Mouse (Mus musculus): ENCODE measurements at regions not wholly inside any gene's neighbourhood (a gene's known extent, or its start where the extent isn't known, plus 50 kb on each side); places are given as distances from the start of the nearest gene placed in this dataset.

DNA sequence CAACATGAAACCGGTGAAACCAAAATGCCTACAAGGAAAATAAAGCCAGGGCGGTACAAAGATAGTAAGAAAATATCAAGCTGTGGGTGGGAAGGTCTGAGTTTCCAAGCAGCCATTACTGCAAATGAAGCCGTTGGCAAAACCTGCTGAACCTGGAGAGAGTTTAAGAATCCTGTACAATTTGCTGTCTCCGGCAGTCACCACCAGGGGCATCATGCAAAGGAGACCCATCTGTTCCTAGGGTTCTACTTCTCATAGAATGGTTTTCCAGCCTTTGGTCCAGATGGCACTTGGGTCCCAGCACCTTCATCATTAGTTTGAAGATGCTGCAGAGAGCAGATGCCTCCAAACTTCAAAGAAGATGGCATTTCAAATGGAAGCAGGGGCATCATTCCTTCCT is 508.6 kb upstream of the Gm19410 start:
- H3K27ac ChIP-seq, result no peak overlapping the region
- H3K4me3 ChIP-seq, result no peak overlapping the region
- H3K4me1 ChIP-seq, result no peaks in the 10 kb centered on the region
- no peak for ATAC-seq (ENCODE audit: low FRiP score)
- no peak overlapping the region for H3K9ac ChIP-seq
- H3K4me2 ChIP-seq (replicated peaks), result no peak overlapping the region
- H3K36me3 ChIP-seq, result no peaks in the 10 kb centered on the region
- no peaks in the 10 kb centered on the region for H3K9me3 ChIP-seq (replicated peaks)
- H3K27me3 ChIP-seq, result no peaks in the 10 kb centered on the region
- 51% methylated on average over 4 of the region's 4 CpGs for WGBS

DNA sequence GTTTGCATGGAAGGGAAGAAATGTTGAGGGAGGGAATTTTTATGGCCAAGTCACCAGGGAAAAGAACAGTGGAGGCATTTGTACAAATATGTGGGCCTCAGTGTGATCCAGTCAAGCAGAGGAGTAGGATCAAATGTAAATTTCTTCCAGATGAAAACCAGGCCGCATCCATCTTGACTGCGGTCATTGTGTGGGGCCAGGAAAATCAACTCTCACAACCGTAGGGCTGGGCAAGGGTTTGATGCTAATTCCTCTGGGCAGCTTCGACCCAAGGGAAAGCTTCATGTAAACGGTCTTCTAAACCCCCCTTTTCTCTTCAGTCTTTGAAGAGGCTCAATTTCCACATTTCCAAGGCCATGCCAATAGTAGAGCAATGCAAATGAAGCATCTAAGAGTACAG is 497.4 kb upstream of the Gm19410 start:
- 67% methylated on average over 5 of the region's 5 CpGs for WGBS
- no peaks in the 10 kb centered on the region for H3K27me3 ChIP-seq
- no peaks in the 10 kb centered on the region for H3K4me1 ChIP-seq
- ATAC-seq (ENCODE audit: low FRiP score), result no peak
- no peaks in the 10 kb centered on the region for H3K36me3 ChIP-seq
- H3K9me3 ChIP-seq (replicated peaks), result no peaks in the 10 kb centered on the region
- H3K9ac ChIP-seq, result no peak overlapping the region
- no peak overlapping the region for H3K4me3 ChIP-seq
- no peak overlapping the region for H3K4me2 ChIP-seq (replicated peaks)
- no peak overlapping the region for H3K27ac ChIP-seq

DNA sequence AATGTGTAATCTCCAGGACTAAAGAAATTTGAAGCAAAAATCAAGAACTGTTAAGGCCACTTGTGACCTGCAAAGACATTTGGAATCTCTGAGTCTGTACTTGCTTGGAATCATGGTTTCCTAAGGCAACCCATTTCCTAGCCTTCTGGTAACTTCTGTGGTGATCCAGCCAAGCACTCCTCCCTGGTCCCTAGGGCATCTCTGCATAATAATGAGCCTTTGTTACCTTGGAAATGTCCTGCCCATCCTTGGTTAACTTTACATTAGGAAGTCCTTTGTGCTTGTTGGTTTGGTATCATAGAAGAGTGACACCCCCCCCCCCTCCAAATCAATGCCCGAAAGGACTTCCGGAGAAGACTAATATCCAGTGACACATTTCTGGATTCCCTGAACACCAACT is 496.6 kb upstream of the Gm19410 start:
- ATAC-seq (ENCODE audit: low FRiP score), result no peak
- H3K9ac ChIP-seq, result no peak overlapping the region
- H3K36me3 ChIP-seq, result no peaks in the 10 kb centered on the region
- no peak overlapping the region for H3K4me3 ChIP-seq
- H3K4me1 ChIP-seq, result no peaks in the 10 kb centered on the region
- no peaks in the 10 kb centered on the region for H3K27me3 ChIP-seq
- no peaks in the 10 kb centered on the region for H3K9me3 ChIP-seq (replicated peaks)
- WGBS, result 89% methylated on average over 2 of the region's 2 CpGs
- no peak overlapping the region for H3K27ac ChIP-seq
- H3K4me2 ChIP-seq (replicated peaks), result no peak overlapping the region

DNA sequence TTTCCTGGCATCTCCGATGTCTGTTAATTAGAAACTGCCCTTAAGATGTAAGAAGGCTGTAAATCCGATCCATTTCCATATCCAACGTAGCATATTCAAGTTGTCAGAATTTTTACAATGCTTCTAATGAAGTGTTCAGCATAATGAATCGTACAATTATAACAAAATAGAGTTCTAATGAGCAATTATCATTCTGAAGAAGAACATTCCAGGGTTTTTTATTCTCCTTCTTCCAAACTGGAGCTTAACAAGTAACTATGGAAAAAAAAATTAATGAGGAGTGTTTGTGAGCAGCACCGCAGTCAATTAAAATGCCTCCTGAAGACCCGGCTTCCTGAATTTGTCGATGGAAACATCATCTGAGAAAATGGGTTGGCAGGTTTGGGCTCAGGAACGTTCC is 489.6 kb upstream of the Gm19410 start:
- no peaks in the 10 kb centered on the region for H3K4me1 ChIP-seq
- no peaks in the 10 kb centered on the region for H3K27me3 ChIP-seq
- H3K4me2 ChIP-seq (replicated peaks), result no peak overlapping the region
- H3K9me3 ChIP-seq (replicated peaks), result no peaks in the 10 kb centered on the region
- H3K36me3 ChIP-seq, result no peaks in the 10 kb centered on the region
- 77% methylated on average over 8 of the region's 8 CpGs for WGBS
- no peak overlapping the region for H3K27ac ChIP-seq
- no peak overlapping the region for H3K4me3 ChIP-seq
- H3K9ac ChIP-seq, result no peak overlapping the region
- ATAC-seq (ENCODE audit: low FRiP score), result no peak

DNA sequence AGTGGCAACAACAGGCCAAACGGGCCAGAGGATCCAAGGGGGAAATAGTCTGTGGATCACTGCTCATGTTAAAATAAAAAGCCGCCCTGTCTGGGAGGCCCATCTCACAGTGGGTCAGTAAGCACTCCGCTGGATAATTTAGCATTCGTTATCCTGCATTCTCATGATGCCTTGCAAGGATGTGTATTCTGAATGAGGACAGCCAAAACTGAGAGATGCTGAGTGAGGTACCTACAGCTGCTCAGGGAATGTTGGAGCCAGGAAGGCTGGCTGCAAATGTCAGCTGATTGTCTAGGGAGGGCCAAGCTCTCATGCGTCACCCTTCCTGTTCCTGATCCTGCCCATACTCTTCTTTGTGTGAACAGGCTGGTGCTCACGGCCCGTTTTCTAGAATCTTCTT is 489.1 kb upstream of the Gm19410 start:
- H3K36me3 ChIP-seq, result no peaks in the 10 kb centered on the region

DNA sequence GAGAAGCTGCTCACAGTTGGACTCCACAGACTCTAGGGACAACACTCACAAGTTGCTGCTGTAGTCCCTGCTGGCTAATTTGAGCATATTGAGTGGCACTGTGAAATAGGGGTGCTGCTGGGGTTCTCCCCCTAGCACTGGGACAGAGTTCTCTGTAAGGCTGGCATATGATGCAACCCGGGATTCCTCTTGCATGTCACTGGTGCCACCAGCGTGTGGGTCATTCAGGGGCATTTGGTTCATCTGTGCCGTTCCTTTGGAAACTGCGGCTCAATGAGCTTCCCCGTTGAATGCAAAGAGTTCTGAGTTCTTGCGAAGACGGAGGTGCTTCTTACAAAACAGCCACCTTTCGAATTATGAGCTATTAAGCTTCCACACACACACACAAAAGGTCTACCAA is 486.6 kb upstream of the Gm19410 start:
- Histone ChIP-seq H3K9ac (no peak overlapping the region), H3K27ac (no peak overlapping the region), H3K4me1 (no peaks in the 10 kb centered on the region), H3K9me3 (replicated peaks) (no peaks in the 10 kb centered on the region), H3K36me3 (no peaks in the 10 kb centered on the region), H3K4me3 (no peak overlapping the region), H3K27me3 (no peaks in the 10 kb centered on the region), H3K4me2 (replicated peaks) (no peak overlapping the region)
- no peak for ATAC-seq (ENCODE audit: low FRiP score)
- 90% methylated on average over 8 of the region's 8 CpGs for WGBS

More for the DNA sequence above, 489.1 kb upstream of the Gm19410 start:
- H3K9ac ChIP-seq, result no peak overlapping the region
- no peaks in the 10 kb centered on the region for H3K4me1 ChIP-seq
- WGBS, result 79% methylated on average over 7 of the region's 7 CpGs
- no peaks in the 10 kb centered on the region for H3K27me3 ChIP-seq
- no peak overlapping the region for H3K27ac ChIP-seq
- H3K4me2 ChIP-seq (replicated peaks), result no peak overlapping the region
- no peaks in the 10 kb centered on the region for H3K9me3 ChIP-seq (replicated peaks)
- no peak for ATAC-seq (ENCODE audit: low FRiP score)
- no peak overlapping the region for H3K4me3 ChIP-seq

DNA sequence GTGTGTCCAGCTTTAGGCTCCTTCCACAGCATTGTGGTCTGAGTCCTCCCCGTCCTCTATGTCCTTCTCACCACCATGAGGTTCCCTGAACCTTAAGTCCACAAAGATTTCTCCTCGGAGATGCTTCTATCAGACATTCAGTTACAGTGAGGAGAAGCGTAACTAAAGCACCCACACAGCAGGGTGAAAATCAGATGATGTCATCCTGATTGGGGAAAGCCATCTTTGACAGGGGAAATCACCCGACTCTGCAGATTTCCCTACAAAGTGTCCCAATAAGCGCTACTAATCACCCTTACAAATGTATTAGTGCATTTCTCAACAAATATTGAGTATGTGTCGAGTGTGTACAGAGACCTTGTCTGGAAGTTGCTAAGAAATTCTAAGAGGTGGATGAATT is 484.8 kb upstream of the Gm19410 start:
- Histone ChIP-seq H3K9me3 (replicated peaks) (no peaks in the 10 kb centered on the region), H3K36me3 (no peaks in the 10 kb centered on the region), H3K4me3 (no peak overlapping the region), H3K9ac (no peak overlapping the region), H3K27ac (no peak overlapping the region), H3K4me1 (no peaks in the 10 kb centered on the region), H3K4me2 (replicated peaks) (no peak overlapping the region), H3K27me3 (no peaks in the 10 kb centered on the region)
- 90% methylated on average over 6 of the region's 6 CpGs for WGBS
- ATAC-seq (ENCODE audit: low FRiP score), result no peak

DNA sequence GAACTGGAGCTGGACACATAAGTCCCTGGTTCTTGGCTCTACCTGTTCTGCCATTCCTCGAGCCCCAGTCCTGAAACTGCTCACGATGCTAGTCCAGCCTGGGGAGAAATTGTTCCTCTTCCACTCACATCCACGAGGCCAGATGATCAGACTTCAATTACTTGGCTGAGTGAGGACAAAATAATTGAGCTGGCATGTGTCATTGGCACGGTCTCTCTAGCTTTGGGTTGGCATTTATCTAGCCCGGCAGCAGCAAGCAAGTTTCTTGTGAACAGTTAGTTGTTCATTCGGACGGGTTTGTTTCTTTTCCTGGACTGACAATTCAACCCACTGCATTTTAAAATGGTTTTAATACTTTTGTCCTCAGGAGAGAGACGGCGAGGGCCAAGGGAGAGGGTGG is 482.2 kb upstream of the Gm19410 start:
- H3K4me3 ChIP-seq, result no peak overlapping the region
- no peak overlapping the region for H3K9ac ChIP-seq
- no peak overlapping the region for H3K4me2 ChIP-seq (replicated peaks)
- no peaks in the 10 kb centered on the region for H3K36me3 ChIP-seq
- no peak for ATAC-seq (ENCODE audit: low FRiP score)
- H3K9me3 ChIP-seq (replicated peaks), result no peaks in the 10 kb centered on the region
- H3K27ac ChIP-seq, result no peak overlapping the region
- no peaks in the 10 kb centered on the region for H3K27me3 ChIP-seq
- no peaks in the 10 kb centered on the region for H3K4me1 ChIP-seq
- 89% methylated on average over 9 of the region's 9 CpGs for WGBS

DNA sequence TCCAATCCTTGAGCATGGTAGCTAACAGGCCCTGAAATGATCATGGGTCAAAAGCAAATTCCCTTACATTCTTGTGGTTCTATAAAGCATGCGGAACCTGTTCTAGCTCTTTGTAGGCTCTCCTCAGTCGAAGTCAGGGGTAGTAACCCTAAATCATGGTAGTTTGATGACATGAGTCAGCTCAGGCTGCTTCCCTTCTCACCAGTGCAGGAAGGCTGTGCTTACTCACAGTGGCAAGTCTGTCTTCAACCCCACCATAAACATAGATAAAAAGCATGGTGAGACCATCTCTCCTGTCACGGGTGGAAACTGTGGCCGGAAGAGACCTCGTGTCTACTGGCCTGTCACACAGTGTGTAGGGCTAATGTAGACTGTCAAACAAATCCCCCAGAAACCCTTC is 476.6 kb upstream of the Gm19410 start:
- Histone ChIP-seq H3K4me2 (replicated peaks) (no peak overlapping the region), H3K27me3 (no peaks in the 10 kb centered on the region), H3K4me1 (0 out of 2 replicates have a peak, but pooled peaks cover 6% of the 10 kb centered on the region), H3K9ac (no peak overlapping the region), H3K27ac (no peak overlapping the region), H3K4me3 (no peak overlapping the region), H3K36me3 (no peaks in the 10 kb centered on the region), H3K9me3 (replicated peaks) (no peaks in the 10 kb centered on the region; the same call in 1 of the 2 replicates)
- WGBS, result 79% methylated on average over 5 of the region's 5 CpGs
- no peak for ATAC-seq (ENCODE audit: low FRiP score)

DNA sequence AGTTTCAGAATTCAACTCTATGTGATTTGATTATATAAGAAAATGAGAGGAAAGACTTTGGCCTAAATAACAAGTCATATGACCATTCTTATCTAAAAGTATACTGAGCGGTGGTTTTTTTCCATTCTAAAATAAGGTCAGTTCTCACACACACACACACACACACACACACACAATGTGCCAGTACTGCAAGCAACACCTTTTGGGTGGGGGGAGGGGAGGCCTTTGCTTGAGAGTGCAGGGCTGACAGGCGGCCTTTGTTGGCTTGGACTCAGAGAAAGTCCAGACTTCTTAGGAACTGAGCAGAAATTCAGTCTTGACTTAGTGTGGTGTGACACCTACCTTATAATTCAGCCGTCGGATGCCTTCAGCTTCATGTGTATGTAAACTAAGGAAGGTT is 475.6 kb upstream of the Gm19410 start:
- H3K4me2 ChIP-seq (replicated peaks), result no peak overlapping the region
- 81% methylated on average over 4 of the region's 4 CpGs for WGBS
- no peak overlapping the region for H3K9ac ChIP-seq
- no peaks in the 10 kb centered on the region; the same call in 1 of the 2 replicates for H3K9me3 ChIP-seq (replicated peaks)
- no peak overlapping the region for H3K4me3 ChIP-seq
- no peak overlapping the region for H3K27ac ChIP-seq
- H3K36me3 ChIP-seq, result no peaks in the 10 kb centered on the region
- ATAC-seq (ENCODE audit: low FRiP score), result no peak
- H3K4me1 ChIP-seq, result 0 out of 2 replicates have a peak, but pooled peaks cover 6% of the 10 kb centered on the region
- no peaks in the 10 kb centered on the region for H3K27me3 ChIP-seq

DNA sequence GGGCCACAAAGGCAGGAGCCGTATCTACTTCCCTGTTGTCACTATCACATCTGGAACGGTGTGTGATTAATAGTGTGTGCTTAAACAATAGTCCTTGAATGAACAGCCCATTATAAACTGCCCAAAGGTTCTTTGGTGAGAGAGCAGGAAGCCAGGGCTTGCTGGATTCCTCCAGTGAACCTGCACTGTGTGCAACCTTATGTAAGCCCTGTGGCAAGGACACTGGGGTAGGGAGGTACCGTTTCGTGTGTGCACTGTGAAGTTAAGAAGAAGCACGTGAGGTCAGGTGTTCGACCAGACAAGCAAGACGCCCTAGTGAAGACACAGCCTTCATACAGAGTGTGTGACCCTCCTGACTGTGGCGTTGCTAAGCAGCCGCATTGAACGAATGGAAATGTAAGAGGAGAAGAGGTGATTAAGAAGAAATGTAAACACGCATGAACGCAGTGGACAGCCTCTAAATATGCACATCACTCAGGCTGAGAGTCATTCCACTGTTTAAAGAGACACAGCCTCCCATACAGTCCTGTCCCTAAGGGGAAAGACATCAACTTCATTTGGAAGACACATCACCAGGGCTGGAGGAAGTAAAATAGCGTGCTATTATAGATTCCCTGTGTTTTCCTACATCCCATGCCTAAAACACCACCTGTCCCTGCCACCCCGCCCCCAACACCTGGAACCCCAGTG is 472.0 kb upstream of the Gm19410 start:
- no peaks in the 10 kb centered on the region for H3K27me3 ChIP-seq
- 66% methylated on average over 14 of the region's 14 CpGs for WGBS
- no peaks in the 10 kb centered on the region for H3K36me3 ChIP-seq
- no peak overlapping the region for H3K27ac ChIP-seq
- no peak overlapping the region for H3K4me2 ChIP-seq (replicated peaks)
- no peak for ATAC-seq (ENCODE audit: low FRiP score)
- 0 out of 2 replicates have a peak, but pooled peaks cover 6% of the 10 kb centered on the region for H3K4me1 ChIP-seq
- no peak overlapping the region for H3K9ac ChIP-seq
- no peak overlapping the region for H3K4me3 ChIP-seq
- no peaks in the 10 kb centered on the region; the same call in 1 of the 2 replicates for H3K9me3 ChIP-seq (replicated peaks)

DNA sequence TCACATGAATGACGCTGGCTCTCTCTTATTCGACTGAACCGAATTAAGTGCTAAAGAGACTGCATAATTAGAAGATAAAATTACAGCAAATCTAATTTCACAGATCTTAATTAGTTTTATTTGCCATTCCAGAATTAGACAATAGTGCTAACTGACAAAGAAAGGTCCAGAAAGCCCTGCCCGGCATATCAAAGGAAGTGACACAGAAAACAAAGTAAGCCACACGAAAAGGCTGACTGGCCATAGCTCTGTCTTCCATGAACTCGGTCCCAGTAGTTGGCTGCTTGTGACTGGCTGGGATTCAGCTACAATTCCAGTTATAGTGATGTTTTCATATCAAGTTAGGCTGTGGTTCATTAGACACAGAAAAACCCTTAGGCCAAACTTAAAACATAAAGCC is 468.7 kb upstream of the Gm19410 start:
- Histone ChIP-seq H3K27ac (no peak overlapping the region), H3K9me3 (replicated peaks) (no peaks in the 10 kb centered on the region; the same call in 1 of the 2 replicates), H3K4me1 (0 out of 2 replicates have a peak, but pooled peaks cover 3% of the 10 kb centered on the region), H3K9ac (no peak overlapping the region), H3K4me2 (replicated peaks) (no peak overlapping the region), H3K4me3 (no peak overlapping the region), H3K36me3 (no peaks in the 10 kb centered on the region), H3K27me3 (no peaks in the 10 kb centered on the region)
- no peak for ATAC-seq (ENCODE audit: low FRiP score)
- 77% methylated on average over 6 of the region's 6 CpGs for WGBS

DNA sequence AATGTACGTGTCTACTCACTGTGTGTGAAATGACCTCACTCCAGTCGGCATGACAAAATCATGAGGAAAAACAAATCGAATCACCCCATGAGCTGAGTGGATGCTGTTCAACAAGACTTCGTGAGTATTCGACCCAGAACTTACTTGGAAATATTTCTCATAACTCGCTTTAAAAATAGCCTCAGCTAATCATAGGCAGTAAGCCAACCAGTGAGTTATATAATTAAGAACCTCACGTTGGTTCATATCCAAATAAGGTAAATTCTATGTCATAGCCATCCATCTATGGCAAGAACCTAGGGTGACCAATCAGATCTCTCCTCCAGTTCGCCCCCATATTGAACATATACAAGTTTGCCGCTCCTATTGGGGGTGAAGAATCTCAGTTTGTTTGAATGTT is 466.5 kb upstream of the Gm19410 start:
- Histone ChIP-seq H3K4me1 (no peaks in the 10 kb centered on the region), H3K4me2 (replicated peaks) (no peak overlapping the region), H3K27ac (no peak overlapping the region), H3K36me3 (no peaks in the 10 kb centered on the region), H3K9me3 (replicated peaks) (no peaks in the 10 kb centered on the region), H3K9ac (no peak overlapping the region), H3K4me3 (no peak overlapping the region), H3K27me3 (no peaks in the 10 kb centered on the region)
- WGBS, result 93% methylated on average over 9 of the region's 9 CpGs
- no peak for ATAC-seq (ENCODE audit: low FRiP score)

Data from hindbrain, embryonic 12.5 days (tissue).